Mouse (Mus musculus) regulatory T cell (primary cell): ENCODE results near the gene Bcl2l2.

Experiments used
- in situ Hi-C: fragments of 300-600 bp; cut with MboI, MseI; formaldehyde crosslinking; loops from one replicate; pipeline ENCODE4 v1.15.1; 2025; ENCODE audit warnings: high pct_unique_total_duplicates

Bcl2l2 gene

GRCm38 (mm10) chr14:54883154-54884021 is at the start of gene Bcl2l2, which contains the start of gene Gm20521:
Bcl2l2 (plus strand) TSS chr14:54883377.
Gm20521 (plus strand) TSS chr14:54883441.
- in situ Hi-C loops = loop anchor here (25.0 kb wide), 1 partner anchor 704 kb away; the partner anchor contains the start of genes Emc9, Fitm1, Psme1 and Psme2

- in situ Hi-C loops = no loop called here
Observed at GRCm38 (mm10) chr14:54843461-54843860, 39.7 kb upstream of the Bcl2l2 start.

GRCm38 (mm10) chr14:54855726-54856125 is 27.5 kb upstream of the Bcl2l2 start:
- in situ Hi-C loops = no loop called here

GRCm38 (mm10) chr14:54856703-54857102 is 26.5 kb upstream of the Bcl2l2 start:
- in situ Hi-C loops = no loop called here

- in situ Hi-C loops = no loop called here
Observed at GRCm38 (mm10) chr14:54857891-54858290, 25.3 kb upstream of the Bcl2l2 start.

- in situ Hi-C loops = no loop called here
Observed at GRCm38 (mm10) chr14:54860511-54860910, 22.7 kb upstream of the Bcl2l2 start.

- in situ Hi-C loops = no loop called here
Observed at GRCm38 (mm10) chr14:54863501-54864312, 19.5 kb upstream of the Bcl2l2 start.

- in situ Hi-C loops = no loop called here
Observed at GRCm38 (mm10) chr14:54864313-54865036, 18.7 kb upstream of the Bcl2l2 start.

- in situ Hi-C loops = no loop called here
Observed at GRCm38 (mm10) chr14:54865626-54866025, 17.6 kb upstream of the Bcl2l2 start.

GRCm38 (mm10) chr14:54866268-54866667 is 16.9 kb upstream of the Bcl2l2 start:
- in situ Hi-C loops = no loop called here

GRCm38 (mm10) chr14:54866936-54867335 is 16.2 kb upstream of the Bcl2l2 start:
- in situ Hi-C loops = no loop called here

GRCm38 (mm10) chr14:54868026-54868425 is 15.2 kb upstream of the Bcl2l2 start:
- in situ Hi-C loops = no loop called here

GRCm38 (mm10) chr14:54870861-54871260 is 12.3 kb upstream of the Bcl2l2 start, which contains the start of gene Homez:
Homez (minus strand) TSS chr14:54870961.
- in situ Hi-C loops = no loop called here

- in situ Hi-C loops = no loop called here
Observed at GRCm38 (mm10) chr14:54874165-54874564, 9.0 kb upstream of the Bcl2l2 start.

- in situ Hi-C loops = loop anchor here (25.0 kb wide), 1 partner anchor 711 kb away; the partner anchor contains the start of genes Emc9, Fitm1, Psme1 and Psme2
Observed at GRCm38 (mm10) chr14:54875844-54876538, 7.2 kb upstream of the Bcl2l2 start.

- in situ Hi-C loops = loop anchor here (25.0 kb wide), 1 partner anchor 711 kb away; the partner anchor contains the start of genes Emc9, Fitm1, Psme1 and Psme2
Observed at GRCm38 (mm10) chr14:54876539-54877047, 6.6 kb upstream of the Bcl2l2 start.

- in situ Hi-C loops = loop anchor here (25.0 kb wide), 1 partner anchor 710 kb away; the partner anchor contains the start of genes Emc9, Fitm1, Psme1 and Psme2
Observed at GRCm38 (mm10) chr14:54877048-54877715, 6.0 kb upstream of the Bcl2l2 start, which contains the start of gene Ppp1r3e. Ppp1r3e (minus strand) TSS chr14:54877550.

GRCm38 (mm10) chr14:54884022-54884712 is 990 bp downstream of the Bcl2l2 start:
- in situ Hi-C loops = loop anchor here (25.0 kb wide), 1 partner anchor 703 kb away; the partner anchor contains the start of genes Emc9, Fitm1, Psme1 and Psme2

GRCm38 (mm10) chr14:54885309-54885708 is 2.1 kb downstream of the Bcl2l2 start:
- in situ Hi-C loops = loop anchor here (25.0 kb wide), 1 partner anchor 702 kb away; the partner anchor contains the start of genes Emc9, Fitm1, Psme1 and Psme2
